Mouse (Mus musculus) olfactory bulb, adult 2 months (tissue): ENCODE measurements around the gene Rbm19. TPM values are rescaled to one million over a fixed set of nuclear protein-coding genes. Genes with fewer than 3 reads are reported as not detected.

Source experiments
- H3K27ac ChIP-seq: fragments of 200-500 bp; 2 replicates; pipeline ENCODE4 v1.5.1; 2012; ENCODE audit warnings: low read depth, low read length; ENCODE audit not compliant: insufficient read depth
- H3K4me1 ChIP-seq: fragments of 200-500 bp; 2 replicates; pipeline ENCODE4 v1.6.1; 2012; ENCODE audit warnings: low read length; ENCODE audit not compliant: control insufficient read depth, insufficient read depth
- H3K4me3 ChIP-seq: fragments of 200-500 bp; 2 replicates; pipeline ENCODE4 v1.5.1; 2012; ENCODE audit warnings: mild to moderate bottlenecking, low read depth, low read length, moderate library complexity; ENCODE audit not compliant: insufficient read depth
- CTCF ChIP-seq: fragments of 200-500 bp; IDR thresholded peaks from 2 replicates; pipeline ENCODE4 v1.5.1; 2012; ENCODE audit warnings: low read depth, mild to moderate bottlenecking, low read length, moderate library complexity; ENCODE audit not compliant: insufficient read depth
- POLR2A ChIP-seq: fragments of 200-500 bp; IDR thresholded peaks from 2 replicates; pipeline ENCODE4 v1.6.1; 2012; ENCODE audit warnings: mild to moderate bottlenecking, low read depth, low read length, moderate library complexity; ENCODE audit not compliant: insufficient read depth
- WGBS: fragments of 180-500 bp; shearing (Covaris S2); methylation state at CpG from one replicate; pipeline ENCODE4 v1.1.7; 2018; 5-methylcytosine and 5-hydroxymethylcytosine counted together
- polyA plus RNA-seq: library from polyadenylated mRNA; stranded (reverse); fragments of >200 nt; gene quantifications from 2 replicates; pipeline ENCODE4 v1.2.4, GENCODE M21; 2012; ENCODE audit warnings: low replicate concordance; ENCODE audit not compliant: missing spikeins, insufficient read depth, insufficient read length

The Rbm19 gene
- polyA plus RNA-seq, 1 experiment, result not detected

DNA sequence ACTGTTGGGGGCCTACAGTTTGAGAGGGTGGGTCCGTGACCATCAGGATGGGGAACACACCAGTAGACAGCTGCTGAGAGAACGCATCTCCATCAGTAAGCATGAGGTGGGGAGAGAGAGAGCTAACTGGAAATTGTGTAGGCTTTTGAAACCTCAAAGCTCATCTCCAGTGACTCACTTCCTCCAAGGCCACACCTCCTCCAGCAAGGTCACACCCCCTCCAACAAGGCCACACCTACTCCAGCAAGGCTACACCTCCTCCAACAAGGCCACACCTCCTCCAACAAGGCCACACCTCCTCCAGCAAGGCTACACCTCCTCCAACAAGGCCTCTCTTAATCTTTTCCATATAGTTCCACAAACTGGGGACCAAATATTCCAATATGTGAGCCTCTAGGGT is 13.9 kb downstream of the Rbm19 start:
- Histone ChIP-seq H3K4me3 (no peak overlapping the region), H3K4me1 (no peaks in the 10 kb centered on the region), H3K27ac (no peak overlapping the region)
- TF ChIP-seq CTCF, result no peak
- TF ChIP-seq POLR2A, result no peak
- 96% methylated on average over 2 of the region's 2 CpGs for WGBS

DNA sequence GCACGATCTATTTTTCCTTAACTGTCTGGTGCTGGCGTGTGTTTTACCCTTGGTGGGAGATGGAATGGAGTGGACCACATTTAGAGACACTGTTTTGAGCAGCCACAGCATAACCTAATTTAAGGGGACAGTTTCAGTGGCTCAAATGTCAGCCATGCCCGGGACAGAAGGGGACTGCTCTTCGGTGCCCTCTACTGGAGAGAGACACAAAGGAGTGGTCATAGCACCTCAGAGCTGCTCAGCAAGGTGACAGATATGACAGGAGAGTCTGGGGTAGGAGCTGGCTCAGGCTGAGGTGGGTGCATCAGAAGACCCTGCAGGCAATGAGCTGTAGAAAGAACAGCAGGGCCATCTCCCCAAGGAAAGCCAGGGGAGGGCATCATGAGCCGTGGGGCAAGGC is 15.3 kb downstream of the Rbm19 start:
- no peak for TF ChIP-seq CTCF
- no peak for TF ChIP-seq POLR2A
- WGBS, result 66% methylated on average over 5 of the region's 5 CpGs
- Histone ChIP-seq H3K4me1 (no peaks in the 10 kb centered on the region), H3K4me3 (no peak overlapping the region), H3K27ac (no peak overlapping the region)

DNA sequence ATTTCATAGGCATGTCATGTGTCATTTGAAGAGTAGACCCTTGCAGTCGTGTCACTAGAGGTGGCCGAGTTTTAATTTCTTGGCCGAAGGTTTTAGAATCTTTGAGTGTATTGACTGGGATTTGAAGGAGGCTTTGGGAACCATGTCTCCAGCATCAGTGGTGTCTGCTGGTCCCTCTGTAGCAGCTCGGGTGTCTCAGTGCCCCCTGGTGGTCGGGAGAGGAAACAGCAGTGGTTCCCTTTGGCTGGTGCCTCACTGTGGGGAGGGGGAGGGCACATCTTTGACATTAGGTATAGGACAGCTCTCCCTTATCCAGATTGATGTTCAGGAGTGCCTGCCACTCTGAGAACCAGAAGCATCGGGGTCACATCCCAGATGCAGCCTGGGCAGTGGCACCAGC is 17.7 kb downstream of the Rbm19 start:
- 35% methylated on average over 6 of the region's 6 CpGs for WGBS
- no peak overlapping the region for H3K4me3 ChIP-seq
- no peaks in the 10 kb centered on the region for H3K4me1 ChIP-seq
- no peak overlapping the region for H3K27ac ChIP-seq
- TF ChIP-seq POLR2A (no peak), CTCF (peak; percentile 75)

DNA sequence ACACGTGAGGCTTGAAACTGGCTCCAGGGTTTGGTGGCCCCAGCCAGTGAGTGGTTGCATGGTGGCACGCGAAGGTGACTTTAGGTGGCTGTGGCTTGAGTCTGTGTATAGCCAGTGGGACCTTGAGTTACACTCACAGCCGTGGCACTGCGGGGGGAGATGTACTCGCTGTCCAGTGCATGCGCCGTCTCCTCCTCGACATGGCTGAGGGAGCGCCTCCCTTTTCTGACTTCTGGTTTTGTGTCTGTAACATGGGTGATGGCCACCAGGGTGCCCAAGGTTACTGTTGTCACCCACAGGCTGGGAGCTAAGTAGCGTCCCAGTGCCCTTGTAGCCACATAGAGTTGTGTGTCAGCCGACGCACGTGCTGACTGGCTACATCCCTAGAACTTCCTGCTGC is 19.1 kb downstream of the Rbm19 start:
- Histone ChIP-seq H3K27ac (no peak overlapping the region), H3K4me3 (no peak overlapping the region), H3K4me1 (no peaks in the 10 kb centered on the region)
- WGBS, result 96% methylated on average over 14 of the region's 14 CpGs
- TF ChIP-seq POLR2A (no peak), CTCF (no peak)

DNA sequence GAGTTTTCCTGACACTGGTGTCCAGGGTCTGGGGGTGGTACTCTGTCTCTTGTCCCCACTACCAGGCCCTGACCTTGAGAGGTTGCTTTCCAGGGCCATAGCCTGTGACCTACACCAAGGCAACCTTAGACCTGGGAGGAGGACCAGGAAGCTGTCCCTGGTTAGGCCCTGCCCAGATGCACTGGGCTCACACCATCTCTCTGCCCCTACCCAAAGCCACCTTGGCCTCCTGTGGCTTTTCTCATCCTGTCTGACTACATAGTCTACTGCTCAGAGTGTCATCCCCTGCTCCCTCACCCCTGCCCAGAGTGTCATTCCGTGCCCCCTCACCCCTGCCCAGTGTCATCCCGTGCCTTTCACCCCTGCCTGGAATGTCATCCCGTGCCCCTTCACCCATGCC is 19.6 kb downstream of the Rbm19 start:
- Histone ChIP-seq H3K27ac (no peak overlapping the region), H3K4me3 (no peak overlapping the region), H3K4me1 (no peaks in the 10 kb centered on the region)
- TF ChIP-seq CTCF (no peak), POLR2A (no peak)
- WGBS, result 79% methylated on average over 3 of the region's 3 CpGs

DNA sequence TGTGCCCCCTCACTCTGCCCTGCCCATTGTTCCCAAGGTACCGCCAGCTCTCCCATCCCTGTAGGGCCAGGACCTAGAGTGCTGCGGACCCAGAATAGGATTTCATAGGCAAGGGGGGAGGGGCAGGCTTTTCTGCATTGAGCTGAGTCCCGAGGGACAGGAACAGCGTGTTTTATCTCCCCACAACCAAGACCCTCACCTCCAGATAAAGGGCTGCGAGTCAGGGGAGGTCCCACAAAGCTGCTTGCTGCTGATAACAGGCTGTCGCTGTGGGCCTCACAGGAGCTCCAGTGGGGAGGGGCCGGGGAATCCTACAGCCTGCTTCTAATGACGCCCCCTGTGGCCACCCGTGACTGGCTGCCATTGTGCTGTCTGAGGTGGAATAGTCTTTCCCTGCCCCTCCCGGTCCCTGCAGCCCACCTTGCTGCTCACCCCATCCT is 20.0 kb downstream of the Rbm19 start:
- whole genome bisulfite sequencing, result 68% methylated on average over 10 of the region's 10 CpGs
- Histone ChIP-seq H3K27ac (no peak overlapping the region), H3K4me3 (no peak overlapping the region), H3K4me1 (no peaks in the 10 kb centered on the region)
- TF ChIP-seq CTCF (no peak), POLR2A (no peak)

DNA sequence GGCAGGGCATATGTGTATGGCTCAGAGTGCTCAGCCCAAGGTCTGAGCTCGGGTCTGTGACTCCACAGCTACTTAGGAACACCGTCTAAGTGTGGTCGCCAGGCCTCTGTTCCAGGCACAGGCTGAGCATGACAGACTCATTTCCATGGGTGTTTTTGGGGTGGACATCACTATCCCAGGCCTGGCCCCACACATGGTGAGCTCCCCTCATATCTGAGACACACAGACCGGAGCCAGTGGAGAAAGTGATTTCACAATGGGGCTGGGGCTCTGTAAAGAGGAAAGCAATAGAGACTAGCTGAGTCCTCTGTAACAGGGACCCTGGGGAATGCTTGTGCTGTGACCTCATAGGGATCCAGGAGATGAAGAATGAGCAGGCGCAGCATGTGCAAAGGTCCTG is 20.8 kb downstream of the Rbm19 start:
- Histone ChIP-seq H3K27ac (no peak overlapping the region), H3K4me3 (no peak overlapping the region), H3K4me1 (no peaks in the 10 kb centered on the region)
- TF ChIP-seq POLR2A (no peak), CTCF (no peak)
- WGBS, result 97% methylated on average over 5 of the region's 5 CpGs

DNA sequence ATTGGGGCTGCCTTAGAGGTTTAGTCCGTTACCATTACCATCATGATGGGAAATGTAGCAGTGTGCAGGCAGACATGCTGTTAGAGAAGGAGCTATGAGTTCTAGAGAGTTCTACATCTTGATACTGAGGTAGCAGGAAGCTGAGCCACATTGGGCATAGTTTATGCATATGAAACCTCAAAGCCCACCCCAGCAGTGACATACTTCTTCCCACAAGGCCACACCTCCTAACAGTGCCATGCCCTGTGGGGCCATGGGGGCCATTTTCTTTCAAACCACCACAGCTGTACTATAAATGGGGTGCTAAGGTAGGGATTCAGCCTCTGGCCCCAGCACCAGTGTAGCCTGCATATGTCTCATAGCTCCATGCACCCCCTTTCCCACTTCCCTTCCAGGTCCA is 21.6 kb downstream of the Rbm19 start:
- no peak for TF ChIP-seq CTCF
- no peak for TF ChIP-seq POLR2A
- no peak overlapping the region for H3K4me3 ChIP-seq
- 100% methylated on average over 1 of the region's 1 CpGs for WGBS
- H3K27ac ChIP-seq, result no peak overlapping the region
- H3K4me1 ChIP-seq, result no peaks in the 10 kb centered on the region

DNA sequence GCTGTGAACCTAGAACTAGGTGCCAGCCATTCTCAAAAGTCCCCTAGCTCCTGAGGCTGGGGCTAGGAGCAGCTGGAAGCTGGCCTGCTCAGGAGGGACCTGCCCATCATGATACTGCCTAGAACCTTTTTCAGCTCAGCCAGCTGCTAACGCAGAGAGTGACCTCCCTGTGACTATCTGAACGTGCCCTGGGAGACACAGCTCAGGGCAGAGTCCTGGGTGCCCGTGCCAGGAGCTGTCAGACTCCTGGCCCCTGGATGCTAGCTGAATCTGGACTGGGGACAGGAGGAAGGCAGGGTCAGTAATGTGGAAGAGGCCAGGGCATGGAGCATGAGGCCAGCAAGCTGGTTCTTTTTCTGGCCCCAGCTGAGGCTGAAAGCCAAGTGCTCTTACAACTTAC is 22.1 kb downstream of the Rbm19 start:
- Histone ChIP-seq H3K4me3 (no peak overlapping the region), H3K4me1 (no peaks in the 10 kb centered on the region), H3K27ac (no peak overlapping the region)
- TF ChIP-seq POLR2A (no peak), CTCF (no peak)
- WGBS, result 76% methylated on average over 3 of the region's 3 CpGs

DNA sequence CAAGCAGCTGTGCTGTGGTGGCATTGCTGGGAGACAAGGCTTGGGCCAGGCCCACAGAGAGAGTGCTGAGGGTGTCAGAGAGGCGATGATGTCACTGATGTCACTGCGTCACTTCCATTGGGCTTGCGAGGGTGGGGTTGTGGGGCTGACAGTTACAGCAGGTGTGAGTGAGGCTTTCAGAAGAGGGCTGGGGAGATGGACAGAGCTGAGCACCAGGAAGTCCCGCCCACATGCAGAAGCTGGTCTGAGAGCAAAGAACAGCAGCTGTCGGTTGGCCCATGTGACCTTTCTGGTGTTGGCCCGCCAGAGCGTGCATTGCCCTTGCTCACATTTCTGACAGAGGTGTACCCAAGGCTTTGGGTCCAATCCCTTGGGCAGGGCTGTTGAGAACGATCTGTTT is 23.0 kb downstream of the Rbm19 start:
- no peak for TF ChIP-seq CTCF
- no peak for TF ChIP-seq POLR2A
- WGBS, result 85% methylated on average over 8 of the region's 8 CpGs
- H3K4me3 ChIP-seq, result no peak overlapping the region
- H3K27ac ChIP-seq, result no peak overlapping the region
- H3K4me1 ChIP-seq, result no peaks in the 10 kb centered on the region
